Mouse (Mus musculus) brain, adult 2 months (tissue): ENCODE measurements at regions not wholly inside any gene's neighbourhood (a gene's known extent, or its start where the extent isn't known, plus 50 kb on each side); places are given as distances from the start of the nearest gene placed in this dataset.

Source experiments
- DNase-seq: peaks from one replicate; pipeline ENCODE4 v3.0.0; 2011; ENCODE audit warnings: low read depth, low spot score

DNA sequence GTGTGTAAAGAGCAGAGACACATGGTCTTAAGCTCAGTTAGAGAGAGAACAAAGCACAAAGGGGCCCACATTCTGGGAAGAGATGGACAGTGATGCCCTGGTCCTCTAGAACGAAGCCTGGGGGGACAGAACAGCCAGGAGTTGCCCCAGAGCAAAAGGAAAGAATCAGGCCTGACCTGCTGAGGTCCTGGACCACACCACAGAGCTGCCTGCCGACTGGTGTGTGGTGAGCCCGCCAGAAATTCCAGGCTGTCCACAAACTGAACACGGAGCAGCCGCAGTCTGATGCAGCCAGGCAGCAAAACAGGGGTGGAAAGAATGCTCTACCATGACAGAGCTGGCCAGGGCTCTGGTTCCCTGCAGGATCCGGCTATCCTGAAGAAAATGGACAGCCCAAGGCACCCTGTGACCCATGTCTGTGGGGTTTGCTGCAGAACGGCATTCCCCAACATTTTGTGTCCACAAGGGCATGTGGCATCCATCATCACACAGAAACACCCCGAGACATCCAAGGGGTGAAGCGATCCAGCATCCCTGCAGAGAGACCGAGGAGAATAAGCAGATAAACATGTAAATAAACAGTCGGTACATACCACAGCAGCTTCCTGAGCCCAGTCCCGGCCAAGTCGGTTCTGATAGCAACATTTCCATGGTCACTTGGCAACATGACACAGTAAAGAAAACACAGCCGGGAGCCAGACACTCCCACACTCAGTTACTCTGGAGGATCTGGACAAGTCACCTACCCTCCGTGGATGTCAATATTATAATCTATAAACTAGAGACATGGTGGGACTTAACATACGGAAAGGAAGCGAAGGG lies 65.3 kb upstream of the Pomp start:
- no peak for DNase-seq

DNA sequence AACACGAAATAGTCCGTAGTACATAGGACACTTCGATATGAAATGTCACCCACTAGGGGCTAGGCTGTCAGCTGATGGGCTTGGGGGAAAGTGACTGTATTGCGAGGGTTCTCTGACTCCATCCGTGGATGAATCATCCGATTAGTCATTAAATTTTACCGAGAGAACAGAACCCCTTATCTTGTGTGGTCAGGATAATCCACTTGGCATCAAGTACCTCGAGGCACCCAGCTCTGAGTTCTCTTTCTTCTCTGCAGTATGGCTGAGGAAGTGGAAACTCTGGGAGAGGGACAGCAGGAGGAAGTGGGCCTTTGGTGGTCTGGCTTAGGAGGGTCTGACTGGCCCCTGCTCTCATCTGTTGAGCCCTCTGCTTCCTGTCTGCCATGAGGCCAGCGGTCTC lies 67.2 kb upstream of the Pomp start:
- DNase-seq, result no peak

DNA sequence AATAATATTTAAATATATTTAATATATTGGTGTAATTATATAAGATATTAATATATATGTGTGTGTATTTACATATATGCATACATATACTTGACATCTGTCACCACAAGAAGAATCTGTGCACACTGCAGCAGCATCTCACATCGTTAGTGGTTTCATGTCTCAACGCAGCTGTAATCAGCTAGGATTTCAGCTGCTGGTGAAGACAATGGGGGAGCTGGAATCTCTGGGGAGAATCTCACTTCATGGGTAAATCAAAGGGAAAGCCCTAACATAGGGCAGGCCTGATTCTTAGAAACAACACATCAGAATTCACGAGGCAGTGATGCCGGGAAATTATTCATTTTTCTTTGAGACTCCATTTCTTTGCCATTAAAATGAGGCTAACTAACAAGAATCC lies 66.8 kb upstream of the Flt1 start:
- DNase-seq, result no peak

DNA sequence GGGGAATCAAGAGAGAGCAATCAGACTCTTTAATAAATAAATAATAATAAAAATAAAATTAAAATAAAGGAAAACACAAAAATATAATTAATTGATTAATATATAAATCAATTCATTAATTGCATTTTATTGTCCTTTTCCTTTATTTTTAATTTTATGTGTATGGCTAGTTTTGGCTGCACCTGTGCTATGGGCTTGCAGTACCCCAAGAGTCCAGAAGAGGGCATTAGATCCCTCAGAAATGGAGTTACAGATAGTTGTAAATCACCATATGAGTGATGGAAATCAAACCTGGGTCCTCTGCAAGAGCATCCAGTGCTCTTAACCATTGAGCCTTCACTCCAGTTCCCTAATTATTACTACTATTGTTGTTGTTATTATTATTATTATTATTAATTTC lies 65.3 kb upstream of the Flt1 start:
- DNase-seq, result no peak

DNA sequence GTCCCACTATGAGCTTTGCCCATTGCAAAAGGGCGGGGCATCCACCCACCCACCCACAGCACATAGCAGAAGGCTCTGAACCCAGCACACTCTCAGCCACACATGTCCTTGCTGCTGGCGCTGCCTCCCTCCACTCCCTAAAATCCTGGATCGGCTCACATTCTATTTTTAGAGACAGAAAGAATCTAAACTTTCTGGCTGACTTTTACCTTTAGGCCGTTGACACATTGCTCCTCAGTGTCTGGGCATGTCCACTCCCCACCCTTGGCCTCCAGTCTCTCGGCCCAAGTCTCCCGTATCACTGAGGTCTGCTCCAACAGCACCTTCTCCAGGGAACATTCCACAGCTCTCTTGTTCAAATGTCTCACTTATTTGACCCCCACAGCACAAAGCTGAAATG lies 62.7 kb upstream of the Flt1 start:
- DNase-seq, result no peak

DNA sequence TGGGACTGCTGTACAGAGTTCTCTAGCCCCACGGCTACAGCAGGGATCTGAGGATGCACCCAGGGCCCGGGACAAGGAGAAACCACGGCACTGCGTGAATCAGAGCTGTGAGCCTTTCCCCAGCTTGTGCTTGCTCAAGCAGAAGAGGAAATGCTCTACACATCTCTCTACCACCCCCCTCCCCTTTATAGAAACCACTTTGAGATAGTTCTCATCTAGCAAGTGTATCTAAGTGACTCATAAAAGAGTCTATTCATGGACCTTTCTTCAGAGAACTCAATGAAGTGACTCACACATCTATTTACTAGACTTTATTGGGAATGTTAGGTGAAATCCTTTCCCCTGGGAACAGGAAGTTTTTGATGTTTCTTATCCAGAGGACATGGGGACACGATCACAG lies 61.0 kb upstream of the Flt1 start:
- DNase-seq, result peak; percentile 67

DNA sequence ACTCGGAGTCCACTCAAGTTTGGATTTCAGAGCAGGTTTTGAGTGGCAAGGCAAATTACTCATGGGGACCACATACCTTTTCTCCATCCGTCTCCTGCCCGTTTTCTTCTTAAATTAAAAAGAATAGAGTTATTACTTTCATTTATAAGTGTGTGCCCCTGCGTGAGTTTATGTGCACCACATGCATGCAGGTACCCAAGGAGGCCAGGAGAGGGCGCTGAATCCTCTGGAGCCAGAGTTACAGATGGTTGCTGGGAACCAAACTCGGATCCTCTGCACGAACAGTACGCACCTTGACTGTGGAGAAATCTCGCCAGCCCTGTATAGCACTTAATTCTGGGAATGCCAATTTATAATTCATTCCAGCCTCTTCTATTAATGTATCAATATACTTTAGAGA lies 58.3 kb upstream of the Flt1 start:
- DNase-seq, result no peak

DNA sequence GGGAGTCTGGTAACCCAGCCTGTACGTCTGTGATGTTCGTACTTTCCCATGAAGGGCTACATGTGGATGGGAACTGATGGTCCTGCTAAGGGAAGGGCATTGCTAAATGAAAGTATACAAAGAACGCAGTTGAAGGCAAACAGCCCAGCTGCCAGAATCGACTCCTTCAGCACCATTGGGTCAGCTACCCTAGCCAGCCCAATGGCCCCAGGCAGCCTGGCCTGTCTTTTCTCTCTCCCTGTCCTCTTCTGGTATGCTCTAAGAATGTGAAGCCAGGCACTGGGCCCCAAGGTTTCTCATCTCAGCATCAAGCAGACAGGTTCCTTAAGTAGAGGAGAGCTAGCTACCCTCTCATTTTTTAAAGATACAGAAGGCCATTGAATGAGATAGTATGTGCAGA lies 57.7 kb upstream of the Flt1 start:
- DNase-seq, result no peak

DNA sequence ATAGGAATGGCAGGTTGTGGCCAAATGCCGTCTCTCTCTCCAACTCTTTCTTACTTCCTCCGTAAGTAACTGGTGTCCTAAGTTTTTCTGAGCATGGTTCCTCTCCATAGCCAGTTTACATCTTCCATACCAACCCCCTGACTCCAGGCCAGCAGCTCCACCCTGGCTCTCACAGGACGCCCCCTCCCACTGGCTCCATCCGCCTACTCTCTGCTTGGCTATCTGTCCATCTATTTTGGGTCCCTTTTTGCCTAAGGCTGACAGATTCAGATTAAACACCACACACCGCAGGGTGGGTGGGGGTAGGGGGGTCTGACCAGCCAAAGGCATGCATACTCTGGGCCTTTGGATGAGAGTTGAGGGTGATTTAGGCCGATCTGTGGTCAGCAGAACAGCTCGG lies 57.0 kb upstream of the Flt1 start:
- no peak for DNase-seq

DNA sequence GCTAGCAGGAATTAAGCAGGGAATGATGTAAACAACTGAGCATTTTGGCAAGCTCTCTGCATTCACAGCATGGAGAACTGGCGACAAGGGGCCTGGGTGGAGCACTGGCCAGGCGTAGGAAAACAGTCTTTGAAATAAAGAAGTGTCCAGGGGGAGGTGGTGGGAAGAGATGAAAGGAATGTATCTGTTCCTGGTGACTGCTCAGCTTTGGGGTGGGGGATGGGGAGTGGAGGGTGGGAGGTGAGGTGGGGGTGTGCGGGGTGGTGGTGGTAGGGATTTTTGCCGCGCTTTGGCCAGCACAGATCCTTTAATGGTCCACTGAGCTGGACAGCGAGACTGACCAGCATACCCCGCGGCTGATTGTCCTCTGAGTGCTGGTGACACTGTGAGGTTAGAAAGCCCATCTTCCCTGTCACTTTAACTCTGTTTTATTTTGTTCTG lies 56.5 kb upstream of the Flt1 start:
- DNase-seq, result no peak

DNA sequence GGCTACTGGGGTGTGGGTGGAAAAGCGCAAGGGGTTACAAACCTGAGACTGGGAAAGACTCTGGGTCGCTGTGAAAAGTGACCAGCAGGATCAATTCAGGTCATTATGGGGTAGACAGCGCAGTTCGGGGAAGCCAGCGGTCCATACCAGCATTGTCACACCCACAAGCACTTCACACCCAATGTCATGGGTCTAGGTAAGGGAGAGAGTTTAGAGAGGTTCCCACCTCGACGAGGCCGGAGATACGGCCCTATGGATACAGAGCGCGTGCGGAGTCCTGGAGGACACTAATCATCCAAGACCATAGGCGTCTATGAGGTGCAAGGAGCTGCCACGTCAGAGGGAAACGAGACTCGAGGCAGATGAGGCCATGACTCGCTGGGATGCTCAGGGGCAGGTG lies 55.4 kb upstream of the Flt1 start:
- no peak for DNase-seq

DNA sequence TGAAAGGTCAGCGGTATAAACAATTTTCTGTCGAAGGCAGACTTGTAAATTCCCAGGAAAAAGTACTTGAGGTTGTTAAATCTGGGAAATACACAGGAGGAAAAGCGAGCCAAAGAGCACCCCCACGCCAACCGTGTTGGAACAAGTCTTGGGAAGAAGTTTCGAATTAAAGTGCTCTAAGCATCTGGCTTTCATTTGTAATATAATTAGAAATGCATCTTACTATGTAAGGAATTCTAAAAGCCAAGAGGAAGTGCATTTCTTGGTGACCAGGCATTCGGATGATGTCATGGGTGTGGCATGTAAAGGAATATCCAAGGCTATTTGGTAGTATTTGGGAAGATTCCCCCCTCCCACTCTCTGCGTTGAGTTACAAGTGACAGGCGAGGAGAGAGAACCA lies 52.7 kb upstream of the Flt1 start:
- DNase-seq, result peak; percentile 22
